Mouse (Mus musculus): ENCODE data around the gene Kmt2d. TPM values are rescaled to one million over a fixed set of nuclear protein-coding genes. Genes with fewer than 3 reads are reported as not detected.
"Not testable (repeated sequence)": the region's sequence is repeated elsewhere in the genome, so short reads cannot be mapped to it uniquely, and the experiment has no call there.

Gene Kmt2d
- 12.4 and 14.1 TPM in 2 replicates for polyA plus RNA-seq (2015; fragmentation: Nextera tagmentation; extraction: Ambion mirVana)

DNA sequence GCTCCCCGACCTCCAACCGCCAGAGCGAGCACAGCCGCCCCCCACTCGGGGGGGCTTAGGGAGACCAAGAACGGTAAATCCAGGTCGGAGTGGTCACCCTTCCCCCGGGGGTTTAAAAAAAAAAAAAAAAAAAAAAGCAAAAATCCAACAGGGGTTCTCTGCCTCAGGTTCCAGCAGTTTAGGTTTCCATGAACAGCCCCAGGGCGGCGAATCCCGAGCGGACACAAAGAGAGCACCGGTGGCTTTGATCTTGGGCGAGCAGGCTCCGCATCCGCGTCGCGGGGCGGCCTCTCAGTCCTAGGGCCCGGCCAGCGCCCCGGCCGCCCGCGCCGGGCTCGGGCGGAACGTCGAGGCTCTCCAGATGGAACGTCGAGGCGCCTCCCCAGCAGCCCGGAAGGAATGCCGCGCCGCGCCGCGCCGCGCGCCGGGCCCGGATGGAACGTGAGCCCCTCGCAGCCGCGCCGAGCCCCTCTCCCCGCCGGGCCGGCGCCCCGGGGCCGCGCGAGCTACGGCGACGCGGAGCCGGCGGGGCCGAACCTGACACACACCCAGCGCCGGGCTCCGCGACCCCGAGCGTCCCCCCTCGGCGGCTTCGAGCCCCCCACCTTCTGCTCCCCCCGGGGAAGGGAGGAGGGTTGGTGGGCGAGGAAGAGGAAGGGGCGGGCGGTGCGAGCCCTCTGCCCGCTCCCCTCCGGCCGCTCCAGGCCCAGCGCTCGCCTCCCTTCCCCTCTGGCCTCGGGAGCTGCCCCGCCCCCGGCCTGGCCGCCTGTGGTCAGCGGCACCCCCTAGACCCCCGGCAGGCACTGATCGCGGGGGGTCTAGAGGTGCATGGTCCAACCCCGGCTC lies at the start of gene Kmt2d:
TSS of gene Kmt2d (minus strand) at position 135 of the 846 bp plus-strand sequence.
- Histone ChIP-seq H3K4me3 (ENCODE audit: low read length) (peak within 1 kb of the TSS; percentile 98), H3K9me3 (ENCODE audit: low read length) (no peaks in the 10 kb centered on the region), H3K4me1 (ENCODE audit: insufficient read depth, low read length) (peaks cover 32% of the 10 kb centered on the region), H3K4me2 (replicated peaks; ENCODE audit: low read depth, low read length) (peak within 1 kb of the TSS; percentile 90), H3K27ac (ENCODE audit: low read length) (peak within 1 kb of the TSS; percentile 99), H3K27me3 (ENCODE audit: insufficient read depth, low read length) (no peaks in the 10 kb centered on the region), H3K36me3 (ENCODE audit: insufficient read depth, low read length) (peaks cover 4% of the 10 kb centered on the region), H3K9ac (replicated peaks; ENCODE audit: low read length) (peak within 1 kb of the TSS; percentile 99)
- under 1% methylated on average over 43 of the region's 94 CpGs for WGBS
- ATAC-seq (ENCODE audit: low FRiP score, low TSS enrichment), result peak; percentile 80

DNA sequence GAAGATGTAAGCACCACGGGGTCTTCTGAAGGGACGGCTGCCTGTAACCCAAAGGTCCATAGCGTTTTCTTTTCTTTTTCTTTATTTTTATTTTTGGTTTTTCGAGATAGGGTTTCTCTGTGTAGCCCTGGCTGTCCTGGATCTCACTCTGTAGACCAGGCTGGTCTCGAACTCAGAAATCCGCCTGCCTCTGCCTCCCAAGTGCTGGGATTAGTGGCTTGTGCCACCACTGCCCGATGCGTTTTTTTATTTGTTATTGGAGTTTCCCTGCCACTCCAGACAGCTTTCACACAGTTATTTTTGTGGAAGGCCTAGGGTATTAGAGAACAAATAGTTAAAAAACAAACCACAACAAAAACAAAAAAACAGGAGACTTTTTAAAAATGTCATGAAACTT lies 47.5 kb upstream of the Kmt2d start:
- not testable (repeated sequence) for H3K36me3 ChIP-seq (ENCODE audit: insufficient read depth, low read length); ATAC-seq (ENCODE audit: low FRiP score, low TSS enrichment); H3K9me3 ChIP-seq (ENCODE audit: low read length); H3K27me3 ChIP-seq (ENCODE audit: insufficient read depth, low read length)
- Histone ChIP-seq H3K4me1 (ENCODE audit: insufficient read depth, low read length) (peaks cover 10% of the 10 kb centered on the region), H3K4me3 (ENCODE audit: low read length) (peak overlapping the region; percentile 81), H3K27ac (ENCODE audit: low read length) (peak overlapping the region; percentile 22), H3K4me2 (replicated peaks; ENCODE audit: low read depth, low read length) (peak overlapping the region; percentile 72), H3K9ac (replicated peaks; ENCODE audit: low read length) (peak overlapping the region; percentile 82)
- 28% methylated on average over 8 of the region's 8 CpGs for WGBS

DNA sequence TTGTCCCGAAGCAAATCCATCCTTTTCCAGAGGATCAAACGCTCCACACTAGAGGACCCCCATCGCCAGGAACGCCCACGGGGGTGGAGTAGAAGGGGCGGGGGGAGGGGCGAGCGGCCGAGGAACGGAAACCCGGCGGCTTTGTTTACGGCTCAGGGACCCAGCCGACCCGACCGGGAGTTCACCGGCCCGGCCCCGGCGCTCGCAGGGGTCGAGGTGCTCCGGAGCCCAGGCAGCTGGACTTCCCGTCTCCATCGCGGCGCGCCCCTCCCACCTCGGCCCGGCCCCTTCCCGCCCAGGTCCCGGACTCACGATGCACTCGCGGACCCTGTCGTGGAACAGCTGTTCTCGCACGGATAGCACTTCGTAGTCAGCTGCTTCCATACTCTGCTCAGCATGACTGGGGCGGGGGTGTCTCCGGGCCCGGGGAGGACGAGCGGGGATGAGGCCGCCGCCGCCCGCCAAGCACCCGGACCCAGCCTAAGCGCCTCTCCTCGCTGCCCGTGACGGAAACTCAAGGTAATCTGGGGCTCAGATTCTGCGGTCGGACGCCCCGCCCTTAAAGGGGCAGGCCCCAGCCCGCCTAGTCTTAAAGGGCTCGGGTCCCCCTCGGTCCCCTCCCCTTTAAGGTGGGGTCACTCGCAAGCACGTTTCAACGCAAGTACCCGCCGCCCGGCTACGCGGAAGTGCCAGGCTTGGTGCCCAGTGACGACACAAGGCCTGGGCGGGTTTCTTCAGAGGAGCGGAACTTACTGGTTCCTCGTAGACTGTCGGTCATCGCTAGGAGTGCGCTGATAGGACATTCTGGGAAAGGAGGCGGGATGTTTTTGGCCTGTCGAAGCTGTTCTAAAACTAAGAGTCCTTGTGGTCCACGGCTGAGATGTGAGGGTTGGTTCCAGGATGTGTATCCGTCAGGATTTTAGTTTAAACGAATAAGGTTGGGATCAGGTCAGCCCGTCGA lies 46.8 kb upstream of the Kmt2d start, which contains the start of gene Lmbr1l:
TSS of gene Lmbr1l (minus strand) at position 694 of the 961 bp plus-strand sequence.
- H3K27ac ChIP-seq (ENCODE audit: low read length), result peak within 1 kb of the TSS; percentile 95
- peaks cover 10% of the 10 kb centered on the region for H3K4me1 ChIP-seq (ENCODE audit: insufficient read depth, low read length)
- H3K9me3 ChIP-seq (ENCODE audit: low read length), result no peaks in the 10 kb centered on the region
- ATAC-seq (ENCODE audit: low FRiP score, low TSS enrichment), result peak; percentile 99
- no peaks in the 10 kb centered on the region for H3K27me3 ChIP-seq (ENCODE audit: insufficient read depth, low read length)
- H3K36me3 ChIP-seq (ENCODE audit: insufficient read depth, low read length), result peaks cover 2% of the 10 kb centered on the region
- peak within 1 kb of the TSS; percentile 82 for H3K9ac ChIP-seq (replicated peaks; ENCODE audit: low read length)
- peak within 1 kb of the TSS; percentile 72 for H3K4me2 ChIP-seq (replicated peaks; ENCODE audit: low read depth, low read length)
- H3K4me3 ChIP-seq (ENCODE audit: low read length), result peak within 1 kb of the TSS; percentile 81
- under 1% methylated on average over 80 of the region's 82 CpGs for WGBS

DNA sequence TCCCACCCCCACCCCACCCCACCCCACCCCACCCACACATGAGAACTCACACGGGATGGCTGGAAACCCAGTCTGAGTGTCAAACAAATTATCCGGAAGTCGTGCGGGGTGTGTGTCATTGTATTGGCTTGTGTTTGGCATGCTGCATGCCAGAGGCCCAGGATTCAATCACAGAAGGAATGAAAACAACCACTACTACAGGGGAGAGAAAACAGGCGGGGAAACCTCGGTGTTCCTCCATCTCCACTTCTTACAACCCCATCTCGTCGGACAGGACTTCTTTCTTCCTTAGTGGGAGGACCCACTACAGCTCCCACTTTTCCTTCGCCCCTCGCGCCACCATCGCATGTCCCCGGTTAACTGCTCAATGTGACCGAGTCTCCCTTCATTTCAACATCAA lies 46.1 kb upstream of the Kmt2d start:
- peaks cover 10% of the 10 kb centered on the region for H3K4me1 ChIP-seq (ENCODE audit: insufficient read depth, low read length)
- no peaks in the 10 kb centered on the region for H3K9me3 ChIP-seq (ENCODE audit: low read length)
- H3K27ac ChIP-seq (ENCODE audit: low read length), result peak overlapping the region; percentile 95
- peak overlapping the region; percentile 72 for H3K4me2 ChIP-seq (replicated peaks; ENCODE audit: low read depth, low read length)
- WGBS, result 0% methylated on average over 14 of the region's 14 CpGs
- peaks cover 9% of the 10 kb centered on the region for H3K36me3 ChIP-seq (ENCODE audit: insufficient read depth, low read length)
- H3K9ac ChIP-seq (replicated peaks; ENCODE audit: low read length), result peak overlapping the region; percentile 82
- no peaks in the 10 kb centered on the region for H3K27me3 ChIP-seq (ENCODE audit: insufficient read depth, low read length)
- ATAC-seq (ENCODE audit: low FRiP score, low TSS enrichment), result no peak
- H3K4me3 ChIP-seq (ENCODE audit: low read length), result peak overlapping the region; percentile 81

DNA sequence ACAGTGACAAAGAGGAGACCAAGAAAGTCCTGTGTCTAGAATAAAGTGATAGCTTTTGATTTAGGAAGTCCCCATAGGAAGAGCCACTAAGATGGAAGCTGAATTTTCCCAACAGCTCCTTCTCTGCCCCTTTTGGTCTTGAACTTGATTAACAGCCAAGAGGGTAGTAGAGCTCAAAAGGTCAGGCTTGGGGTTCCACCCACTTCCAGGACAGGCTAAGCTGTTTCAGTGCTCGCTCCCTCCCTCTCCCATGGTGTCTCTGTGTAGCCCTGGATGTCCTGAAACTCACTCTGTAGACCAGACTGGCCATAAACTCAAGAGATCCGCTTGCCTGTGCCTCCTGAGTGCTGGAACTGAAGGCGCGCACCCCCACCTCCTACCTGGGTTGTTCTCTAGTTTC lies 45.0 kb upstream of the Kmt2d start:
- H3K27me3 ChIP-seq (ENCODE audit: insufficient read depth, low read length), result no peaks in the 10 kb centered on the region
- H3K4me3 ChIP-seq (ENCODE audit: low read length), result no peak overlapping the region
- peak overlapping the region; percentile 72; the same call in 1 of the 2 replicates for H3K4me2 ChIP-seq (replicated peaks; ENCODE audit: low read depth, low read length)
- peak overlapping the region; percentile 82; the same call in 1 of the 2 replicates for H3K9ac ChIP-seq (replicated peaks; ENCODE audit: low read length)
- WGBS, result 78% methylated on average over 4 of the region's 4 CpGs
- H3K27ac ChIP-seq (ENCODE audit: low read length), result no peak overlapping the region
- H3K36me3 ChIP-seq (ENCODE audit: insufficient read depth, low read length), result peaks cover 20% of the 10 kb centered on the region
- peaks cover 10% of the 10 kb centered on the region for H3K4me1 ChIP-seq (ENCODE audit: insufficient read depth, low read length)
- no peaks in the 10 kb centered on the region for H3K9me3 ChIP-seq (ENCODE audit: low read length)
- no peak for ATAC-seq (ENCODE audit: low FRiP score, low TSS enrichment)

DNA sequence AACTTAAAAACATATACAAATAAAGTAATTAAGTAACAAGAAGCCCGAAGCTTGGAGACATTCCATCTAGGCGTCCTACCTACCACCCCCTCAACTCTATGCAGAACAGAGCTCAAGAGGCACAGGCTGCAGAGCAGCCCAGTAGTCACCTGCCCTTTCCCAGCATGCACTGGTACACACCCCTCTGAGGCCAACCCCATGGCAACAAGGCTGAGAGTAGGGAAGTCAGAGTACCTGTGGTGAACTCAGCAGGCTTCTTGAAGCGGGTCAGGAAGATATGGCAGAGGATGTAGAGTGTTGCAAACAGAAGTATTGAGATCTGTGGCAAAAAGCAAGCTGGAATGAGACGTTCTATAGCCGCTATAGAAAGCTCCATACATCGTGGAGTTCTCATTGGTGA lies 43.9 kb upstream of the Kmt2d start:
- no peak overlapping the region for H3K4me2 ChIP-seq (replicated peaks; ENCODE audit: low read depth, low read length)
- no peaks in the 10 kb centered on the region for H3K27me3 ChIP-seq (ENCODE audit: insufficient read depth, low read length)
- H3K36me3 ChIP-seq (ENCODE audit: insufficient read depth, low read length), result peaks cover 25% of the 10 kb centered on the region
- H3K27ac ChIP-seq (ENCODE audit: low read length), result no peak overlapping the region
- no peak overlapping the region for H3K4me3 ChIP-seq (ENCODE audit: low read length)
- peaks cover 10% of the 10 kb centered on the region for H3K4me1 ChIP-seq (ENCODE audit: insufficient read depth, low read length)
- ATAC-seq (ENCODE audit: low FRiP score, low TSS enrichment), result no peak
- 94% methylated on average over 6 of the region's 6 CpGs for WGBS
- H3K9me3 ChIP-seq (ENCODE audit: low read length), result no peaks in the 10 kb centered on the region
- no peak overlapping the region for H3K9ac ChIP-seq (replicated peaks; ENCODE audit: low read length)

DNA sequence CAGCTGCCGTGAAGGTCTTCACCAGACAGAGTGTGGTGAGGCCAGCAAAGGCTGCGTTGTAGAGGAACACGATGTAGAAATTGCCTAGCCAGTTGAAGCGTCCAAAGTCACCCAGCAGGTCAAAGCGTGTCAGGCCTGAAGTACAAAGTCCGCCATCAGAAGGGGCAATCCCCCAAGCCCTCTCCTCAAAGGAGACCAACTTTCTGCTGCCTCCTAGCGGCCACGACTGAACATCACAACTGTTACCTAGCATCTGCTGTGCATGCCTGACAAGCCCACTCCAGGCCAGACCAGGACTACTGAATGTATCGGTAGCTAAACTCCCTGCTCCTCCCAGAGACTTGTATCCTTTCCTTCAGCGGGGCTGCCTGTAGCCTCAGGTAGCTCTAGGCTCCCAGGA lies 33.7 kb upstream of the Kmt2d start:
- H3K4me1 ChIP-seq (ENCODE audit: insufficient read depth, low read length), result no peaks in the 10 kb centered on the region
- ATAC-seq (ENCODE audit: low FRiP score, low TSS enrichment), result 0 out of 2 replicates have a peak, but pooled peaks have one; percentile 17
- H3K27ac ChIP-seq (ENCODE audit: low read length), result no peak overlapping the region
- H3K36me3 ChIP-seq (ENCODE audit: insufficient read depth, low read length), result peaks cover 42% of the 10 kb centered on the region
- WGBS, result 27% methylated on average over 10 of the region's 10 CpGs
- no peak overlapping the region for H3K9ac ChIP-seq (replicated peaks; ENCODE audit: low read length)
- H3K27me3 ChIP-seq (ENCODE audit: insufficient read depth, low read length), result peaks cover 4% of the 10 kb centered on the region; the same call in 1 of the 2 replicates
- no peak overlapping the region for H3K4me2 ChIP-seq (replicated peaks; ENCODE audit: low read depth, low read length)
- no peak overlapping the region for H3K4me3 ChIP-seq (ENCODE audit: low read length)
- H3K9me3 ChIP-seq (ENCODE audit: low read length), result no peaks in the 10 kb centered on the region

DNA sequence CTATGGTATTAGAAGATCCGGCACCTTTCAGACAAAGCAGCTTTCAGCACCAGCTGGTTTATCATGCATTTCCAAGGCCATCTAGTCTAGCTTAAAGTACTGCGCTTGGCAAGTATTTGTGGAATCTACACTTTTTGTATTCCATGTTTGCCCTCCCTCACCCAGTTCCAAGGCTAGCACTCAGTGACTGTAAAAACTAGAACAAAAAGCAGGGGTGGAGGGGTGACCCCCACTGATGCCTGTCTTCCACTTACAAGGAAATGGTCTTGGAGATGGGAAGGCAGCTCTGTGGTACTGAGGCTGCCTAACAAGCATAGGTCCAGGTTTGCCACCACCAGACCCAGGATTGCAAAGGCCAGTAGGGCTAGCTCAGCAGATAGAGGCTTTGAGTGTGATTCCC lies 31.6 kb upstream of the Kmt2d start:
- H3K4me2 ChIP-seq (replicated peaks; ENCODE audit: low read depth, low read length), result no peak overlapping the region
- 92% methylated on average over 2 of the region's 2 CpGs for WGBS
- H3K4me1 ChIP-seq (ENCODE audit: insufficient read depth, low read length), result peaks cover 12% of the 10 kb centered on the region
- no peak for ATAC-seq (ENCODE audit: low FRiP score, low TSS enrichment)
- peaks cover 22% of the 10 kb centered on the region for H3K36me3 ChIP-seq (ENCODE audit: insufficient read depth, low read length)
- H3K27ac ChIP-seq (ENCODE audit: low read length), result no peak overlapping the region
- no peak overlapping the region for H3K4me3 ChIP-seq (ENCODE audit: low read length)
- peaks cover 24% of the 10 kb centered on the region for H3K27me3 ChIP-seq (ENCODE audit: insufficient read depth, low read length)
- no peaks in the 10 kb centered on the region for H3K9me3 ChIP-seq (ENCODE audit: low read length)
- no peak overlapping the region for H3K9ac ChIP-seq (replicated peaks; ENCODE audit: low read length)

DNA sequence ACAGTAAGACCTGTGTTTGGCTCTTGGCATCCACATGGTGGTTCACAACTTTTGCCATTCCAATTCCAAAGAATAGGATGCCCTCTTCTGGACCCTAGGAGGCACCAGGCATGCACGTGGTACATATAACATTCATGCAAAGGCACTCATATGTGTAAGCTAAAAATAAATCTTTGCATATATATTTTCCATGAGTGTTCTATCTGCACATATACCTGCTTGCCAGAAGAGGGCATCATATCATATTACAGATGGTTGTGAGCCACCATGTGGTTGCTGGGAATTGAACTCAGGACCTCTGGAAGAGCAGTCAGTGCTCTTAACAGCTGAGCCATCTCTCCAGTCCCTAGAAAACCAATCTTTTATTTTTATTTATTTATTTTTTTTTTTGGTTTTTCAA lies 30.5 kb upstream of the Kmt2d start:
- ATAC-seq (ENCODE audit: low FRiP score, low TSS enrichment), result no peak
- WGBS, result 80% methylated on average over 1 of the region's 1 CpGs
- no peaks in the 10 kb centered on the region for H3K9me3 ChIP-seq (ENCODE audit: low read length)

More for the DNA sequence above, 30.5 kb upstream of the Kmt2d start:
- Histone ChIP-seq H3K27me3 (ENCODE audit: insufficient read depth, low read length) (peaks cover 35% of the 10 kb centered on the region), H3K4me3 (ENCODE audit: low read length) (no peak overlapping the region), H3K4me2 (replicated peaks; ENCODE audit: low read depth, low read length) (no peak overlapping the region), H3K4me1 (ENCODE audit: insufficient read depth, low read length) (peaks cover 17% of the 10 kb centered on the region), H3K9ac (replicated peaks; ENCODE audit: low read length) (no peak overlapping the region), H3K27ac (ENCODE audit: low read length) (no peak overlapping the region), H3K36me3 (ENCODE audit: insufficient read depth, low read length) (peaks cover 16% of the 10 kb centered on the region)

Data from kidney, embryonic 16.5 days (tissue).